Mouse (Mus musculus) heart, embryonic 16.5 days (tissue): ENCODE measurements around the gene Zfp990. TPM values are rescaled to one million over a fixed set of nuclear protein-coding genes. Genes with fewer than 3 reads are reported as not detected.
A peak's percentile ranks its signal among the peaks of the same experiment; 100 is the strongest.
"Not testable (repeated sequence)": the region's sequence is repeated elsewhere in the genome, so short reads cannot be mapped to it uniquely, and the experiment has no call there.

Experiments
- ATAC-seq: fragments of 200-750 bp; cut with Nextera tagmentation; replicated peaks from 2 replicates; pipeline ENCODE4 v1.8.0; 2017; ENCODE audit warnings: moderate number of reproducible peaks; ENCODE audit not compliant: insufficient read depth, low FRiP score; ENCODE audit errors: extremely low read depth
- H3K27ac ChIP-seq: fragments of 300-500 bp; sonication (generic); 2 replicates; pipeline ENCODE4 v1.5.1; 2014; ENCODE audit warnings: mild to moderate bottlenecking, low read length, control low read depth, moderate library complexity
- H3K27me3 ChIP-seq: fragments of 300-500 bp; sonication (generic); 2 replicates; pipeline ENCODE4 v1.6.1; 2014; ENCODE audit warnings: low read length, mixed read lengths; ENCODE audit not compliant: control insufficient read depth, insufficient read depth
- H3K36me3 ChIP-seq: fragments of 300-500 bp; sonication (generic); 2 replicates; pipeline ENCODE4 v1.6.1; 2014; ENCODE audit not compliant: control insufficient read depth, insufficient read depth
- H3K4me1 ChIP-seq: fragments of 300-500 bp; sonication (generic); 2 replicates; pipeline ENCODE4 v1.6.1; 2014; ENCODE audit warnings: low read length, mixed read lengths; ENCODE audit not compliant: control insufficient read depth, insufficient read depth
- H3K4me2 ChIP-seq: fragments of 300-500 bp; sonication (generic); 2 replicates; pipeline ENCODE4 v1.6.1; 2014; ENCODE audit warnings: low read depth, mild to moderate bottlenecking, control low read depth, low read length
- H3K4me3 ChIP-seq: fragments of 300-500 bp; sonication (generic); 2 replicates; pipeline ENCODE4 v1.5.1; 2014; ENCODE audit warnings: mild to moderate bottlenecking, control low read depth, low read length
- H3K9ac ChIP-seq: fragments of 300-500 bp; sonication (generic); 2 replicates; pipeline ENCODE4 v1.6.1; 2014; ENCODE audit warnings: low read length, control low read depth
- H3K9me3 ChIP-seq: fragments of 300-500 bp; sonication (generic); replicated peaks from 2 replicates; pipeline ENCODE4 v1.6.1; 2016; ENCODE audit warnings: low read length; ENCODE audit not compliant: control insufficient read depth
- WGBS: fragments of 180-500 bp; shearing (Covaris S2); extraction: QIAGEN DNeasy Blood & Tissue Kit; methylation state at CpG from one replicate; pipeline ENCODE4 v1.1.7; 2014; 5-methylcytosine and 5-hydroxymethylcytosine counted together
- polyA plus RNA-seq: library from polyadenylated mRNA; unstranded; fragments of >200 nt; fragmentation: Nextera tagmentation; extraction: Ambion mirVana; gene quantifications from 2 replicates; pipeline ENCODE4 v1.2.1, GENCODE M21; 2015

Gene Zfp990
- polyA plus RNA-seq, 1 experiment from 2014 or later = 0.05 TPM

DNA sequence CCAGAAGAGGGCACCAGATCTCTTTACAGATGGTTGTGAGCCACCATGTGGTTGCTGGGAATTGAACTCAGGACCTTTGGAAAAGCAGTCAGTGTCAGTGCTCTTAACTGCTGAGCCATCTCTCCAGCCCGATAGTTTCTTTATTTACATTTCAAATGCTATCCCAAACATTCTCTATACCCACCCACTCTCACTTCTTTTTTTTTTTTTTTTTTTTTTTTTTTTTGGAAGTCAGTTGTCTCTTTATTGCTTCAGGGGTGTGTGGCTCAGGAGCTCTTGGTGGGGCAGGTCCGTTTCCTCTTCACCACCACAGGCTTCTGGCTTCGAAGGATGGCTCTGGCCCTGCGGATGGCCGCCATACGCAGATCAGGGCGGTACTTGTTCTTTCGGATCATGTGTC is 66.1 kb downstream of the Zfp990 start:
- not testable (repeated sequence) for H3K4me1 ChIP-seq, H3K9ac ChIP-seq, H3K9me3 ChIP-seq, H3K27me3 ChIP-seq, ATAC-seq, H3K4me2 ChIP-seq, H3K27ac ChIP-seq, H3K4me3 ChIP-seq, H3K36me3 ChIP-seq
- 79% methylated on average over 8 of the region's 8 CpGs for WGBS

GRCm38 (mm10) chr4:145580333-145580732 is 69.8 kb downstream of the Zfp990 start:
- H3K9ac ChIP-seq, H3K27ac ChIP-seq, H3K4me3 ChIP-seq, H3K9me3 ChIP-seq, H3K4me2 ChIP-seq, ATAC-seq, H3K36me3 ChIP-seq, H3K4me1 ChIP-seq, H3K27me3 ChIP-seq: not testable (repeated sequence)
- WGBS = 67% methylated on average over 1 of the region's 1 CpGs

DNA sequence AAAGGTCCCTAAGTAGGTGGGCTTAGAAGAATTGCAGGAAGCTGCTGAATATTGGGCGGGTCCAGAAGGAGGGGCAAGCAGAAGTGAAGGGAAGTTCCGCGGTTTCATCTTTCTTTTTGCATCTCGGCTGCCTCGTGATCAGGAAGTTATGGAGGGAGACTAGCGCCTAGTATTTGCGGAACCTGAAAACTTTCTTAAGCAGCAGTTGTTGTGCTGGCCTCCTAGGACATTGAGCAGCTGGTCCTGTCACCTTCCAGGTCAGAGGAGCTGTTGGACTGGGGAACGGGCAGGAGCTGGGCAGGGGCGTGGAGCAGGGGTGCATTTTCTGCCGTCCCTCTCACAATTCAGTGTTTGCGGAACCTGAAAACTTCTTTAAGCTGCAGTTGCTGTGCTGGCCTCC is 74.5 kb downstream of the Zfp990 start, which contains the start of gene Gm13212:
Gm13212 (plus strand) TSS at position 89 of the 400 bp plus-strand sequence.
- not testable (repeated sequence) for H3K9me3 ChIP-seq, H3K27ac ChIP-seq, H3K27me3 ChIP-seq, H3K36me3 ChIP-seq, H3K4me1 ChIP-seq
- H3K4me2 ChIP-seq = peak within 1 kb of the TSS; percentile 49
- H3K9ac ChIP-seq = 0 out of 2 replicates have a peak within 1 kb of the TSS, but pooled peaks have one; percentile 26
- ATAC-seq = peak; percentile 58
- peak within 1 kb of the TSS; percentile 48 for H3K4me3 ChIP-seq
- WGBS = 16% methylated on average over 11 of the region's 11 CpGs

- H3K9me3 ChIP-seq, H3K27ac ChIP-seq, H3K9ac ChIP-seq, ATAC-seq, H3K27me3 ChIP-seq, H3K4me1 ChIP-seq, H3K36me3 ChIP-seq: not testable (repeated sequence)
- WGBS = 62% methylated on average over 2 of the region's 2 CpGs
- Histone ChIP-seq H3K4me3 (peak overlapping the region; percentile 48; the same call in 1 of the 2 replicates), H3K4me2 (peak overlapping the region; percentile 49; the same call in 1 of the 2 replicates)
Measured at GRCm38 (mm10) chr4:145586046-145586445, 75.5 kb downstream of the Zfp990 start.

Other genes with a start within 250 kb of the Zfp990 start
- 1.3 and 4.3 TPM in 2 replicates for gene Tnfrsf8, start 195.6 kb upstream of the Zfp990 start, polyA plus RNA-seq
- gene Gm13212, start 74.4 kb downstream of the Zfp990 start, polyA plus RNA-seq = 3.7 and 5.0 TPM in 2 replicates
- gene Zfp980, start 159.9 kb downstream of the Zfp990 start, polyA plus RNA-seq = not detected in 2 replicates